Mouse (Mus musculus) spleen, adult 2 months (tissue): ENCODE results near the gene Fam178b.

Experiments
- CTCF ChIP-seq: fragments of 200-500 bp; IDR thresholded peaks from 2 replicates; pipeline ENCODE4 v1.5.1; 2011; ENCODE audit warnings: mild to moderate bottlenecking, inconsistent platforms; ENCODE audit not compliant: insufficient read depth, insufficient read length, insufficient replicate concordance; ENCODE audit errors: extremely low read depth
- POLR2A ChIP-seq: fragments of 200-500 bp; IDR thresholded peaks from 2 replicates; pipeline ENCODE4 v1.6.1; 2011; ENCODE audit warnings: low read depth, low read length, inconsistent platforms

DNA sequence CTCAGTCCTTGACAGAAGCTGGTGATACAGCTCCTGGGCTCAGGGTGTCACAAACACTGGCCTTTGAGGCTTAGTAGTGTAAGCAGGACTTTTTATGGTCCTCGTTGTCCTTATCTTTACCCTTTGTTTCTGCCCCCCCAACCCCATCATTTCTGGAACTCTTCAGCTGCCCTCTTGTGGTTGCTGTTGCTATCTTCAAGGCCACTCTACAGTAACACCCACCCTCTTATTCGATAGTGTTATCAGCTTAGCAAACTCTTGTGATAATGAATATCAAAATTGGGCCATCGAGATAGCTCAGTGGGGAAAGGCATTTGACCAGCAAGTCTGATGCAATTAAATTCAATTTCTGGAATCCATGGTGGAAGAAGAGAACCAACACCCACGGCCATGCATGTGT, 18.5 kb downstream of the Fam178b start:
- TF ChIP-seq POLR2A = no peak
- no peak for TF ChIP-seq CTCF
